Mouse (Mus musculus) small intestine, adult 2 months (tissue): ENCODE measurements around the gene Spocd1. TPM values are rescaled to one million over a fixed set of nuclear protein-coding genes. Genes with fewer than 3 reads are reported as not detected.

Experiments used
- H3K27ac ChIP-seq: fragments of 200-500 bp; 2 replicates; pipeline ENCODE4 v1.5.1; 2012; ENCODE audit warnings: low read depth, low read length, control low read depth, inconsistent platforms; ENCODE audit not compliant: insufficient read depth
- H3K27me3 ChIP-seq: fragments of 200-500 bp; 2 replicates; pipeline ENCODE4 v1.6.1; 2012; ENCODE audit warnings: mild to moderate bottlenecking, moderate library complexity, low read length, inconsistent platforms; ENCODE audit not compliant: control insufficient read depth, insufficient read depth
- H3K36me3 ChIP-seq: fragments of 200-500 bp; 2 replicates; pipeline ENCODE4 v1.6.1; 2012; ENCODE audit warnings: mild to moderate bottlenecking, low read length, control low read depth, inconsistent platforms; ENCODE audit not compliant: control insufficient read depth, insufficient read depth
- H3K4me1 ChIP-seq: fragments of 200-500 bp; 2 replicates; pipeline ENCODE4 v1.6.1; 2012; ENCODE audit warnings: low read length, inconsistent platforms, mixed read lengths; ENCODE audit not compliant: control insufficient read depth, insufficient read depth, insufficient read length
- H3K4me3 ChIP-seq: fragments of 200-500 bp; 2 replicates; pipeline ENCODE4 v1.5.1; 2012; ENCODE audit warnings: low read depth, mild to moderate bottlenecking, control low read depth, inconsistent platforms, low read length, moderate library complexity
- CTCF ChIP-seq: fragments of 200-500 bp; IDR thresholded peaks from 2 replicates; pipeline ENCODE4 v1.5.1; 2012; ENCODE audit warnings: low read depth, mild to moderate bottlenecking, control low read depth, inconsistent platforms, low read length, moderate library complexity, mixed read lengths; ENCODE audit not compliant: insufficient replicate concordance, insufficient read length; ENCODE audit errors: extremely low read depth
- POLR2A ChIP-seq: fragments of 200-500 bp; IDR thresholded peaks from 2 replicates; pipeline ENCODE4 v1.6.1; 2012; ENCODE audit warnings: low read depth, mild to moderate bottlenecking, control low read depth, inconsistent platforms, low read length, moderate library complexity
- WGBS: fragments of 180-500 bp; shearing (Covaris S2); methylation state at CpG from one replicate; pipeline ENCODE4 v1.1.7; 2018; 5-methylcytosine and 5-hydroxymethylcytosine counted together
- polyA plus RNA-seq: library from polyadenylated mRNA; depleted of rRNA; stranded (reverse); fragments of >200 nt; gene quantifications from 2 replicates; pipeline ENCODE4 v1.2.3, GENCODE M21; 2012

The Spocd1 gene
- polyA plus RNA-seq, 1 experiment, result not detected

DNA sequence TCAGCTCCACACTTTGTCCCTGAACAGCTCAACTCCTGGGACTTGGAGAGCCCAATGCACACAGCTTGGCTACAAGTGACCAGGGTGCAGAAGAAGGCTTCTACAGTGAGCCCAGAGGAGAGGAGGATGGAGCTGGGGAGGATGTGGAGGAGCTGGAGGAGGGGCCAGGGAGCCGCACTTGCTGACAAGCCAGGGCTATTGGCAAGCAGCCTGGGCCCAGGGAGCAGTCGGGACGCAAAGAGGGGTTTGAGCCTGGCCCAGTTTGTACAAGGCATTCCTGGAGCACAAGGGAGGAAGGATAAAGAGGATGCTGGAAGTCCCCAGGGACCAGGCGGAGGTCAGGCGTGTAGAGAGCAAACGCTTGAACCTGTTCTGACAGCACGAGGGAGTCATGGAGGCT lies 42.9 kb downstream of the Spocd1 start:
- 30% methylated on average over 7 of the region's 7 CpGs for WGBS
- Histone ChIP-seq H3K4me3 (no peak overlapping the region), H3K27me3 (peaks cover 4% of the 10 kb centered on the region), H3K27ac (no peak overlapping the region), H3K4me1 (peaks cover 4% of the 10 kb centered on the region; the same call in 1 of the 2 replicates), H3K36me3 (no peaks in the 10 kb centered on the region)
- TF ChIP-seq CTCF (no peak), POLR2A (no peak)

DNA sequence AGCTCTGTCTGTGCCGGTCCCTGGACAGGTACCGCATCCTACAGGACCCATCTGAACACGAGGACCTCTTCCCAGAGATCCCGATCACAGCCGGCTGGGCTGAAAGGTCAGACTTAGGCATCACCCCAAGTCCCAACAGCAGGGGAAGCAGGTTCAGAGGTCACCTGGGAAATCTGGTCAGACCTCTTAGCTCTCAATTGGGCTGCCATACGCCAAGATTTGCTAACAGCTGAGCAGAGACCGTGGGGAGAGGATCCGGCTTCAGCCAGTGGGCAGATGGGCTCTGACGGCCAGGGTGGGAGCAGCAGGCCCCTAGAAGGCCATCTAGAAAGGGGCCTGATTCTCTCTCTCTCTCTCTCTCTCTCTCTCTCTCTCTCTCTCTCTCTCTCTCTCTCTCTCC lies 45.2 kb downstream of the Spocd1 start:
- H3K4me1 ChIP-seq, result peaks cover 4% of the 10 kb centered on the region; the same call in 1 of the 2 replicates
- H3K27me3 ChIP-seq, result no peaks in the 10 kb centered on the region; the same call in none of the 2 replicates
- H3K27ac ChIP-seq, result no peak overlapping the region
- 65% methylated on average over 9 of the region's 9 CpGs for WGBS
- TF ChIP-seq POLR2A (no peak), CTCF (no peak)
- H3K4me3 ChIP-seq, result no peak overlapping the region
- H3K36me3 ChIP-seq, result no peaks in the 10 kb centered on the region

DNA sequence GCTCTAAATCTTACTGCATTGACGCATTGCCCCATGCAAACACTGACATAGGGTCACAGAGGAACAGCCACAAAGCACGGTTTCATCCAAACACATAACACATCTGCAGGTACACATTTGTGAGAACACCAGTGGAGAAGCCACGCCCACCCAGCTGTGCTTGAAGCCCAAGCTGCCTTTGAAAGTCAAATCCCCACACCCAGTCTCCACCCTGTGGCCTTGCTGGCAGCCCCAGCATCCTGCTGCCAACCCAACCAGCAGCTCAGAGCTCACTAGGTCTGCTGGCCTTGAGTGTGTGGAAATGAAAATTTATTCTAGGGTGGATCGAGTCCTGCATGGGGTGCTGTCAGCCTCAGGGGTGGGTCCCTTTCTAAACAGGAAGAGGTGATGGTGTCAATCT lies 48.2 kb downstream of the Spocd1 start:
- no peak overlapping the region for H3K27ac ChIP-seq
- no peaks in the 10 kb centered on the region; the same call in 1 of the 2 replicates for H3K4me1 ChIP-seq
- WGBS, result 52% methylated on average over 4 of the region's 4 CpGs
- TF ChIP-seq CTCF (no peak), POLR2A (no peak)
- H3K4me3 ChIP-seq, result no peak overlapping the region
- H3K36me3 ChIP-seq, result no peaks in the 10 kb centered on the region
- peaks cover 5% of the 10 kb centered on the region for H3K27me3 ChIP-seq

DNA sequence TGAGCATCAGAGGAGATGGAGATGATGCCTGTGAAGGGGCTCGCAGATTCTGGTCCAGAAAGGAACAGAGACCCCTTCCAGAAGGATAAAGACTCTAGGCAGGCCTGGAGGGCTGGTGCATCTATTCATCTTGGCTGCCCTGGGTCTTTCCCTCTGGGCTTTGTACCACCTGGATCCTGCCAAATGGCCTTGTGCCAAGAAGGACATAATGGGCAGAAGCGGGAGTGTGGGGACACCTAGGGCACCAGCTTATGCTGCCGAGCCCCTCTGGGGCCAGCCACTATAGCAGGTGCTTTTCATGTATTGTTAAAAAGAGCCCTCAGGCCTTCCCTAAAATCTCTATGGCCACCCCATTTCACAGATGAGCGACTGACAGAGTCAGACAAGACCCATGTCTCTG lies 49.2 kb downstream of the Spocd1 start:
- H3K36me3 ChIP-seq, result no peaks in the 10 kb centered on the region
- H3K27ac ChIP-seq, result no peak overlapping the region
- TF ChIP-seq CTCF, result no peak
- no peak for TF ChIP-seq POLR2A
- H3K27me3 ChIP-seq, result peaks cover 12% of the 10 kb centered on the region
- H3K4me3 ChIP-seq, result no peak overlapping the region
- WGBS, result 59% methylated on average over 4 of the region's 4 CpGs
- H3K4me1 ChIP-seq, result no peaks in the 10 kb centered on the region; the same call in 1 of the 2 replicates

DNA sequence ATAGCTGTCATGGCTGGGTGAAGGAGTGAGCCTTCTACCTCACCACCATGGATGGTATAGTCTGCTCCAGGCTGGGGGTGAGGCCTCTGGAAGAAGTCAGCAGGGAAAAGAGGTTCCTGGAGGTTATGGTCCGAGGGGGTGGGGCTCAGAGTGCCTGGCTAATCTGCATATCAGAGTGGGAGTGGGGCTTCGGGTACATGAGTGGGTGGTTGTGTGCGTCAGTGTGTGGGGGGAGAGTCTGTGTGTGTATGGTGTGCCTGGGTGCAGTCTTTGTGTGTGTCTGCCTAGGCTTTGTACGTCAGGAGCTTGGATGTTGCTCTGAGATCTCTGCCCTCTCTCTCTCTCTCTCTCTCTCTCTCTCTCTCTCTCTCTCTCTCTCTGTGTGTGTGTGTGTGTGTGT lies 49.9 kb downstream of the Spocd1 start:
- H3K36me3 ChIP-seq, result no peaks in the 10 kb centered on the region
- H3K27ac ChIP-seq, result no peak overlapping the region
- H3K4me3 ChIP-seq, result no peak overlapping the region
- no peaks in the 10 kb centered on the region; the same call in 1 of the 2 replicates for H3K4me1 ChIP-seq
- no peak for TF ChIP-seq CTCF
- TF ChIP-seq POLR2A, result no peak
- WGBS, result 54% methylated on average over 4 of the region's 4 CpGs
- peaks cover 19% of the 10 kb centered on the region for H3K27me3 ChIP-seq

DNA sequence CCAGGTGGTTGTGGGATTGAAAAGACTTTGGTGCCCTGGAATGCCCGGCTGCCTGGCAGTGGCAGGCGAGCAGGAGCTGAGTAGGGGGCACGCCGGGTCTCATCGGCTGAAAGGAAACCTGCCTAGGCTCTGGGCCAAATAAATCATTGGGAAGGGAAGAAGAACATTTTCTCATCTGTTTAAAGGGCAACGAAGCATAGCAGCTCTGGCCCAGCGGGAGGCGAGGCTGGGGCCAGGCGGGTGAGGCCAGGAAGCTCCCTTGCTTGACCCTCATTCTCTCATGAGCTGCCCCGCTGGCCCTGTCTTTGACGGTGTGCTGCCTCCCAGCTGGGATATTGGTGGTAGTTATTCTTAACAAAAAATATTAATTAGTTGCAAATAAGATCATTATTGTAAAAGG lies 52.6 kb downstream of the Spocd1 start:
- TF ChIP-seq POLR2A (no peak), CTCF (no peak)
- Histone ChIP-seq H3K27me3 (peaks cover 46% of the 10 kb centered on the region), H3K27ac (no peak overlapping the region), H3K36me3 (no peaks in the 10 kb centered on the region), H3K4me3 (no peak overlapping the region), H3K4me1 (peaks cover 12% of the 10 kb centered on the region)
- WGBS, result 76% methylated on average over 11 of the region's 11 CpGs

DNA sequence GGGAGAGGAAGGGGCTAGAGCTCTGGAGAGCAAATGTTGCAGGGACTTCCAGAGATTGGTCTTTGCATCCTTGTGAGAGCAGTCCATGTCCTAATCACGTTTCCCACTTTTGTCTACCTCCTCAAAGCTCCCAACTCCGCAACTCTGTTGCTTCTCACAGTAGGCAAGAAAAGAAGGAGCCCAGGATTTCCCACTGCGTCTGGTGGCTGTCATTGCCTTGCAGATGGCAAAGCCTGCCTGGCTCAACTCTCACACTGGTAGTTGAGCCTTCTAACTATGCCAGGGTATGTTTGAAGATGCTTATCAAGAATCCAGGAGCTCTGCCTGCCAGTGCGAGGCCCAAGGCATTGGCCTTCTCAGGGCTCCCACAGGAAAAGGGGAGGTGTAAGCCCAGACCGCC lies 54.0 kb downstream of the Spocd1 start:
- no peaks in the 10 kb centered on the region for H3K36me3 ChIP-seq
- TF ChIP-seq POLR2A, result no peak
- TF ChIP-seq CTCF, result no peak
- H3K27me3 ChIP-seq, result peaks cover 60% of the 10 kb centered on the region
- WGBS, result 46% methylated on average over 5 of the region's 5 CpGs
- no peak overlapping the region for H3K27ac ChIP-seq
- H3K4me1 ChIP-seq, result peaks cover 12% of the 10 kb centered on the region; the same call in 1 of the 2 replicates
- H3K4me3 ChIP-seq, result no peak overlapping the region
